Mouse (Mus musculus): Measurements from ENCODE around the gene Dgkh.

DNA sequence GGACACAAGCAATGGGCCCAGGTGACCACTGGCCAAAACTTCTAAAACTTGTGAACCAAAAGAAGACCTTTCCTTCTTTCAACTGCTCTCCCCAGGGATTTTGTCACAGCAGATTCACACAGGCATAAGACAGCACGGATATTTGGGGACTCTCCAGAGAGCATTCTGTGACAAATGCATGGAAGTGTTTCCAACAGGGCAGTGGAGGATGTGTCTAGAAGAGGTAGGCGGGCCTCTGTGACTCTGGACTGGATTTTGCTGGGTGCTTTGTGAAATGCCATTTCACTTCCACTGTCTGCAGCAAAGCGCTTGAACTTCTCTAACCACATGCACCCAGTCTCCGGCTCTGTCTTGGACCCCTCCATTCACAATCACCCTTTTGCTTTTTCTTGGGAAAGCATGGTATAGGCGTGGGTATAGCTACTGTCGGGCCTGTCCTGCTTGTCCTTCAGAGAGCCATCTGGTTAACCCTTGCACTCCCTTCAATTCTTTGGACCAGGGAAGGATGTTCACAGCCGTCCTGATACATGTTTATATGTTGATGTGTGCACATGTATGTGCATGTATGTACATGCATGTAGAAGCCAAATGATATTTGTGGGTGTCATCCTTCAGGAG lies 77.5 kb downstream of the Dgkh start:
- TF ChIP-seq CTCF (IDR thresholded peaks at IDR 0.05; ENCODE audit: low read depth, low read length) (no peak), POLR2A (IDR thresholded peaks at IDR 0.05; ENCODE audit: extremely low read depth, insufficient read depth, low read length) (no peak)
